Mouse (Mus musculus) bone marrow, adult 2 months (tissue): ENCODE data around the gene Cdan1. TPM values are rescaled to one million over a fixed set of nuclear protein-coding genes. Genes with fewer than 3 reads are reported as not detected.

Source experiments
- H3K27ac ChIP-seq: fragments of 200-500 bp; 2 replicates; pipeline ENCODE4 v1.5.1; 2012; ENCODE audit warnings: low read depth, mild to moderate bottlenecking, control low read depth, inconsistent platforms, low read length; ENCODE audit not compliant: control insufficient read depth, poor library complexity, insufficient read depth
- H3K4me1 ChIP-seq: fragments of 200-500 bp; 2 replicates; pipeline ENCODE4 v1.6.1; 2011; ENCODE audit warnings: low read length; ENCODE audit not compliant: control insufficient read depth, insufficient read depth
- H3K4me3 ChIP-seq: fragments of 200-500 bp; replicated peaks from 2 replicates; pipeline ENCODE3; 2011; ENCODE audit warnings: mild to moderate bottlenecking, low read depth, low read length, control low read depth; ENCODE audit not compliant: control insufficient read depth
- CTCF ChIP-seq: fragments of 200-500 bp; IDR thresholded peaks from 2 replicates; pipeline ENCODE4 v1.5.1; 2011; ENCODE audit warnings: low read length, control low read depth; ENCODE audit not compliant: control insufficient read depth, insufficient read depth
- POLR2A ChIP-seq: fragments of 200-500 bp; IDR thresholded peaks from 2 replicates; pipeline ENCODE4 v1.6.1; 2011; ENCODE audit warnings: low read depth, mild to moderate bottlenecking, control low read depth, low read length, borderline replicate concordance; ENCODE audit not compliant: control insufficient read depth
- WGBS: fragments of 180-500 bp; shearing (Covaris S2); methylation state at CpG from one replicate; pipeline ENCODE4 v1.1.7; 2018; 5-methylcytosine and 5-hydroxymethylcytosine counted together
- polyA plus RNA-seq: library from polyadenylated mRNA; stranded (reverse); fragments of >200 nt; gene quantifications from 2 replicates; pipeline ENCODE4 v1.2.4, GENCODE M21; 2011; ENCODE audit warnings: low replicate concordance; ENCODE audit not compliant: missing spikeins, insufficient read depth, insufficient read length

The Cdan1 gene
- 17.6 and 25.6 TPM in 2 replicates for polyA plus RNA-seq

DNA sequence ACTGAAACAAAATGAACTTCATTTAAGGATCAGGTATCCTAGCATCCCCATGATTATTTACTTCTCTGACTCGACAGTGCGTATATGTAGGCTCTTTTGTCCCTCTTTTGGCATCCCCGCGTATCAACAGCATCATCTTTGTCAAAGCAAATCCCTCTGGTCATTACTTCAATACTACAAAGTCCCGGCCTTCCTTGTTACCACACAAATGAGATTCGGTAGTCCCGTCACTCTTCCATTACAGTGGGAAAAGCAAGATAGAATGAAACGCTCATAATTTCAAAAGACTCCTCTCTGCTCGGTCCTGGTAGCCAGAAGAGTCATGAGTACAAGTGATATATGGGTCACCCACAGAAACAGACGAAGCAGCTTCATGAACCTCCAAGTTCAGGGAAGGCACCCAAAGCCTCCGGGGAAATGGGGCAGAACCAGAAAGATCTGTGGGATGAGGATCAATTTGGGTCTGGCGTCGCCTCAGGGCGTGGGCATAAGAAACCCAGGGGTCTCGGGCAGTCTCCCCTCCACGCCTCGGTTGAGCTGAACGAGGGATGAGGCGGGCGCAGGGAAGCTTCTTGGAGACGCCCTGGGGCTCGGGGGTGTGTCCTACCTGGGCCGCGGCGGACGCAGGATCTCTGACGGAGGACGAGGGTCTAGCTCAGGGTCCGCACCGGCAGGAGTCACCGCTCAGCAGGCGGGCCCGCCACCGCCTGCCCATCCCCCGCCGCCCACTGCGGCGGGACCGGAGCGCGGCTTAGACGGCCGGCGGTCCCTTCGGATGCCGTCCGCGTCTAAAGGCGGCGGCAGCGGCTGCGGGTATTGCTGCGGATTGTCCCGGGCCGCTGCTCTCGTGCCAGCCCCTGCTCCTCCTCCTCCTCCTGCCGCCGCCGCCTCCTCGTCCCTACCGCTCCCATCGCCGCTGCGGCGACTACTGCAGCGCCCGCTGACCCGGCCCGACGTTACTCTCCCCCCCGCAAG is at the start of gene Cdan1:
Cdan1 (minus strand) TSS at position 680 of the 975 bp plus-strand sequence.
- no peak for TF ChIP-seq CTCF
- TF ChIP-seq POLR2A = no peak
- Histone ChIP-seq H3K27ac (0 out of 2 replicates have a peak within 1 kb of the TSS, but pooled peaks have one; percentile 20), H3K4me3 (peak within 1 kb of the TSS; percentile 64), H3K4me1 (no peaks in the 10 kb centered on the region; the same call in 1 of the 2 replicates)
- WGBS = 3% methylated on average over 60 of the region's 71 CpGs

DNA sequence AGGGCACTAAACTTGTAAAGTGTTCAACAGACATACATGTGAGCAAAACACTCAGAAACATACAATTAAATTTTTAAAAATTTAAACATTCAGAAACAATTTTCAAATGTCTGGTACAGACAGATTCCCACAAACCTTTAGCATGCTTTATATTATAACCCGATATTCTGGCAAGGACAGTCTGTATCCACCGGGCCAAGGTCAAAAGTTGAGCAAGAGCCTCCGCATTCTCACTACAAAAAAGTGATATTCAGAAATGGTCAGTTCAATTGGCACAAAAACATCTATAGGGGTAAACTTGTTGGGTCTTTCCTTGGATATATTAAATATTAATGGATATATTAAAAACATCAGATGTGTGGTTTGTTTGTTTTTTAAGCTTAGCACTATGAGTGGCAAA is 46.4 kb upstream of the Cdan1 start:
- 87% methylated on average over 3 of the region's 3 CpGs for WGBS
- TF ChIP-seq POLR2A (no peak), CTCF (no peak)

DNA sequence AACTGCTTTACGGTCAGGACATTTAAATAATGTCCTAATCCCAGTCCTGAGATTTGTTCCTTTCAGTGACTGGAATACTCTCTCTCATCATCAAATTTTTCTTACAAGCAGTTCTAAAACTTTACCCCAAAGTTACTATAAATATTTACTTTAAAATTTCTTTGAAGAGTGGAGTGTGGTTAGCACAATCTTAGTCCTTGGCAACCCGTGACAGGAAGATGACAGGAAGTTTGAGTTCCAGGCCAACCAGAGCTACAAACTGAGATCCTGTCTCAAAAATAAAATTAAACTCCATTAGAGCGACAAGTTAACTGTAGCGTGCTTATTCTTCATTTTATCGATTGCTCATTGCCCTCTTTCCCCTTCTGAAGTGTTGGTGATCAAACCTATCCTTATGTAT is 37.7 kb upstream of the Cdan1 start:
- Histone ChIP-seq H3K4me3 (no peak overlapping the region), H3K4me1 (no peaks in the 10 kb centered on the region), H3K27ac (no peak overlapping the region)
- TF ChIP-seq POLR2A (no peak), CTCF (no peak)
- WGBS = 60% methylated on average over 5 of the region's 5 CpGs

More for the DNA sequence above, 46.4 kb upstream of the Cdan1 start:
- Histone ChIP-seq H3K4me1 (no peaks in the 10 kb centered on the region), H3K4me3 (no peak overlapping the region), H3K27ac (no peak overlapping the region)

DNA sequence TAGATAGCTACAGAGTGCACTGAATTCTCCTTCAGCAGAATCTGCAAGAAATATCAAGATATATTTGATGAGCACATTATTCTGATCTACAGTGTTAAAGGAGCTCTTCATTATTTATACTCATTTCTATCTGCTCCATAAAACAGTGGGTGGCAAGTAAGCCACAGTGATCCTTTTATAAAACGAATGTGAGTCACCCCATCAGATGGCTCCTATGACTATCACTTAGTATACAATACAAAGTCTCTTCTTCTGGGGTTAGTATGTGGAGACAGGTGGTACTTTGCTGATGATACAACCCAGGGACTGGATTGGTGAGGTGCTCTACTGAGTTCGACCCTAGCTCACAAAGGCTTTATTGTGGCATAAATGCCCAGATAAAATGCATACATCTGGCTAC is 23.3 kb upstream of the Cdan1 start:
- no peak for TF ChIP-seq POLR2A
- no peak for TF ChIP-seq CTCF
- Histone ChIP-seq H3K27ac (no peak overlapping the region), H3K4me1 (no peaks in the 10 kb centered on the region), H3K4me3 (no peak overlapping the region)
- WGBS = 91% methylated on average over 2 of the region's 2 CpGs

DNA sequence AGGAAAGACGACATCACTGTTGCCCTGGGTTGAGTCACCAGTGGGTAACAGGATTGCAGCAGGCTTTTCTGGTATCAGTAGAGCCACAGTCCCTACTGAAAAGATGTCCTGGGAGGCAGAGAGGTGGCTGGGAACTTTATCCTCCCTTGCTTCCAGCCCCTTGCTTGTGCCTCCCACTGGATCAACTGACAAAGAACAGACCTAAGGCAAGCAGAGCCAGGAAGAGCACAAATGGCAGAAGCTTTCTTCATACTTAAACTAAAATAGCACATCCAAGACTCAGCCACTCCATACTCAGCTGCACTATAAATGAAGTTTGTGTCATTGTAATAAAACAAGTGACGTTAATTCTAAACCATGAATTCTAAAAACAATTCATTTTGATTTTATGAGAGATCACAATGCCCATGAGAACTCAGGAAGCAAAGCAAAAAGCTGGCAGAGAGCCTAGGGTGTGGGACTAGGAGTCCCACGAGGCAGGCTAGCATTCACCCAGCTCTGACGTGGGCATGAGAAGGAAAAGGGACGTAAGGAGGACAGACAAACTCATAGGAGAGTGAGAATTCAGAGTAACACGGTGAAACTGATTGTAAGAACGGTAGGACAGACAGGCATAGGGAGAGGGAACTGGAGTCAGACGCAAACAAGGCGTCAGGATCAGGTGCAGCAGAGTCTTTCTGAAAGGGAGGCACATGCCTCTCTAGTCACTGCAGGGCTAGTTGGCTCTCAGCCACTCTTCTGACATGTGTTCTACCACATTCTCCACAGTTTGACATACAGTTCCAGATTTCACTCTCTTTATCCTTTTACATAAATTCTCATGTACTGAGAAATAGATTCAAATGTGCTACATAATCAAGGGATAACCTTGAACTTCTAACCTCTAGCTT is 21.8 kb upstream of the Cdan1 start:
- 79% methylated on average over 9 of the region's 9 CpGs for WGBS

DNA sequence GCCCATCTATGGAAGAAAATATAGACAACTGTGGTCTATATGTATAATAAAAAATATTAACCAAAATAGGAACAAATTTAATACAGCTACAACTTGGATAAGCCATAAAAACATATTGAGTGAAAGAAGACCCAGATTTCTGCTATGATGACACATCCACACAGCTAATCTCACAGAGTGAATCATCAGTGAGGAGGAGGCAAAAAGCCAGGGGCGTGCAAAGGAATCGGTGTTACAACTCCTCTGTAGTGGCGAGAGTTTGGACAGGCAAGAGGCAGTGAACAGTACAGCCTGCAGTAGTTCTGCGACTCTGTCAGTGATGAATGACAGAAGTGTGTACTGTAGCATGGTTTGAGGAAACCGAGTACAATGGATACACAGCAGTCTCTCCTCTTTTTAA is 17.4 kb upstream of the Cdan1 start:
- H3K27ac ChIP-seq = no peak overlapping the region
- TF ChIP-seq POLR2A (no peak), CTCF (no peak)
- H3K4me3 ChIP-seq = no peak overlapping the region
- 87% methylated on average over 5 of the region's 5 CpGs for WGBS
- no peaks in the 10 kb centered on the region for H3K4me1 ChIP-seq

More for the DNA sequence above, 21.8 kb upstream of the Cdan1 start:
- Histone ChIP-seq H3K4me1 (no peaks in the 10 kb centered on the region), H3K4me3 (no peak overlapping the region), H3K27ac (no peak overlapping the region)
- TF ChIP-seq CTCF (no peak), POLR2A (no peak)

DNA sequence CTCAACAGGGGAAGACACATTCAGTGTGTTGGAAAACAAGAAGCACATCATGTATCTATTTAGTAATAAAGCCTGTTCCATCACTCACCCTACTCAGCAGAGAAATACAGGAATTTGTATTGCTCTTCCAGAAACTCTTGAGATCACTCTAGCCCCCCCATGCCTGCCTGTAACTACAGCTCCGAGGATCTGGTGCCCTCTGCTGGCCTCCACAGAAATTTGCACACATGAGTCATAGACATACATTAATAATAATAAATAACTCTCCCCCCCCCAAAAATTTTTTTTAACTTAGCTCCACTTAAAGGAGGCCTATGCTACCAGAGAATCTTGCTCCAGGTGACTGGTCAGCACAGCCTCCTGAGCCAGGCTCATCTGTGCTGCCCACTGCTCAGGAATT is 16.6 kb upstream of the Cdan1 start:
- WGBS = 8% methylated on average over 1 of the region's 1 CpGs
- no peak overlapping the region for H3K4me3 ChIP-seq
- TF ChIP-seq POLR2A = no peak
- TF ChIP-seq CTCF = peak; percentile 45
- H3K27ac ChIP-seq = no peak overlapping the region
- no peaks in the 10 kb centered on the region for H3K4me1 ChIP-seq

DNA sequence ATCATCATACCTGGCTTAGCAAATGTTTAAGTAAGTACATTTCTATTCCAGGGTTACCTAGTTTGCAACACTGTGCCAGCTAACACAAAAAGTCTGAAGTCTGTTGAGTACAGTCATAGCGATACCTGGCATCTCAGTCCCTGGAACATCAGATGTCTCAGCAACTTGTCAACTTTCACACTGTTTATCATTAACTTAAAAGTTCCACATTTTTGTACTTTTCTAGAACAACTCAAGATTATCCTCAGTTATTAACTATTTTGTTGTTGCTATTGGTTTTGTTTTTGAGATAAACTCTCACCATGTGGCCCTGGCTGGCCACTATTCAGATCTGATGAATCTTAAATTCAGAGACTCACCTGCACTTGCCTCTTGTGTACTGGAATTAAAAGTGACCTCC is 13.5 kb upstream of the Cdan1 start:
- Histone ChIP-seq H3K4me1 (no peaks in the 10 kb centered on the region), H3K4me3 (no peak overlapping the region), H3K27ac (no peak overlapping the region)
- TF ChIP-seq POLR2A = no peak
- no peak for TF ChIP-seq CTCF
- WGBS = 100% methylated on average over 1 of the region's 1 CpGs
